Mouse (Mus musculus) 3134 (cell line): ENCODE results near the gene Ctnnb1.

Source experiments
- DNase-seq: peaks from one replicate; pipeline ENCODE4 v3.0.0-alpha.2; 2011; ENCODE audit warnings: low spot score; ENCODE audit not compliant: insufficient read length; ENCODE audit errors: extremely low read depth

Ctnnb1 gene

GRCm38 (mm10) chr9:120994223-120995155 lies 65.5 kb downstream of the Ctnnb1 start:
- no peak for DNase-seq

- no peak for DNase-seq
Observed at GRCm38 (mm10) chr9:120998696-120999095, 69.7 kb downstream of the Ctnnb1 start.

- DNase-seq, result no peak
Observed at GRCm38 (mm10) chr9:121000641-121001320, 71.8 kb downstream of the Ctnnb1 start.

GRCm38 (mm10) chr9:121001681-121002540 lies 72.9 kb downstream of the Ctnnb1 start:
- DNase-seq, result no peak

GRCm38 (mm10) chr9:121005961-121006360 lies 76.9 kb downstream of the Ctnnb1 start:
- DNase-seq, result no peak
